Mouse (Mus musculus) olfactory bulb, adult 2 months (tissue): Measurements from ENCODE around the gene Desi1.

Experiments
- CTCF ChIP-seq: fragments of 200-500 bp; IDR thresholded peaks from 2 replicates; pipeline ENCODE4 v1.5.1; 2012; ENCODE audit warnings: low read depth, mild to moderate bottlenecking, low read length, moderate library complexity; ENCODE audit not compliant: insufficient read depth
- POLR2A ChIP-seq: fragments of 200-500 bp; IDR thresholded peaks from 2 replicates; pipeline ENCODE4 v1.6.1; 2012; ENCODE audit warnings: mild to moderate bottlenecking, low read depth, low read length, moderate library complexity; ENCODE audit not compliant: insufficient read depth

- TF ChIP-seq CTCF (no peak), POLR2A (no peak)
Measured at GRCm38 (mm10) chr15:81949476-81950131, 84.1 kb downstream of the Desi1 start.
